Mouse (Mus musculus): ENCODE data around the gene Trio.

The Trio gene

GRCm38 (mm10) chr15:27702031-27702971 is 323.3 kb downstream of the Trio start:
- peak; percentile 46 for DNase-seq

- no peak for DNase-seq
Observed at GRCm38 (mm10) chr15:27697632-27698031, 328.0 kb downstream of the Trio start.

GRCm38 (mm10) chr15:27693235-27693634 is 332.4 kb downstream of the Trio start:
- DNase-seq, result no peak

- DNase-seq, result no peak
Observed at GRCm38 (mm10) chr15:27692161-27692560, 333.5 kb downstream of the Trio start.

GRCm38 (mm10) chr15:27691213-27691612 is 334.4 kb downstream of the Trio start:
- no peak for DNase-seq

GRCm38 (mm10) chr15:27688041-27688651 is 337.5 kb downstream of the Trio start:
- DNase-seq, result peak; percentile 68

- DNase-seq, result no peak
Observed at GRCm38 (mm10) chr15:27684813-27685212, 340.8 kb downstream of the Trio start.

GRCm38 (mm10) chr15:27683206-27683605 is 342.4 kb downstream of the Trio start:
- DNase-seq, result no peak

GRCm38 (mm10) chr15:27682619-27683018 is 343.0 kb downstream of the Trio start:
- DNase-seq, result peak; percentile 41

- peak; percentile 97 for DNase-seq
Observed at GRCm38 (mm10) chr15:27681419-27682187, 344.0 kb downstream of the Trio start, which contains the start of gene Otulinl. Otulinl (minus strand) TSS chr15:27681579.

GRCm38 (mm10) chr15:27680997-27681396 is 344.7 kb downstream of the Trio start:
- peak; percentile 41 for DNase-seq

Measured in lung, postnatal 10 days (tissue).